Comparison of ENCODE assay signal across 8 mouse cellular contexts in the genomic region with DNA sequence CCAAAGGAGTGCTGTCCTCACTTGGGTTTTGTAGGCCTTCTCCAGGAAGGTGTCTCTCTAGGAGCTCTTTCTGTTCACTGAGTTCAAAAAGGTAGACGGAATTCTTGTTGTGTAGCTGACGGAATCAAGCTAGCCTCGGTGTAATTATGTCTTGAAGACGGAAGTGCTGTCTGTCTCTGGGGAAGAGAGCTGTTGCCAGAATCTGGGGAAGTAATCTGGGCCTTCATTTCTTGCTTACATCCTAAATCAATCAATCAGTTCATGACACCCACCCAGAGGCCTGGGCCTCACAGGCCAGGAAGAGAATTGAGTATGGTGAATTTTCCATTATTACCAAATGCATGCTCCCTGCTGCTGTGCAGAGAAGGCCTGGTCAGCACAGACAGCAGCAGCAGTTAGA. TPM values are rescaled to one million over a fixed set of nuclear protein-coding genes. Genes with fewer than 3 reads are reported as not detected.
DNase-seq lines count a peak whose midpoint lies in the region; ATAC-seq and TF ChIP-seq lines count a peak whose summit lies in the region.

No protein-coding gene starts in this region.

- H3K4me2 ChIP-seq in lung, embryonic 14.5 days = peak overlapping the region; percentile 86
- peak overlapping the region; percentile 69 for H3K4me2 ChIP-seq in limb, embryonic 14.5 days (replicated peaks; ENCODE audit: low read depth, low read length, severe bottlenecking)

- 0 out of 2 replicates have a peak, but pooled peaks cover 1% of the 10 kb centered on the region for H3K36me3 ChIP-seq in lung, embryonic 14.5 days (ENCODE audit: insufficient read depth)
- no peaks in the 10 kb centered on the region for H3K36me3 ChIP-seq in heart, embryonic 10.5 days
- no peaks in the 10 kb centered on the region for H3K36me3 ChIP-seq in limb, embryonic 14.5 days (ENCODE audit: control insufficient read depth, insufficient read depth, low read length)

- H3K9ac ChIP-seq in lung, embryonic 14.5 days = peak overlapping the region; percentile 100
- peak overlapping the region; percentile 99 for H3K9ac ChIP-seq in limb, embryonic 14.5 days (ENCODE audit: low read depth, low read length, severe bottlenecking)

- no peaks in the 10 kb centered on the region for H3K9me3 ChIP-seq in lung, embryonic 14.5 days (ENCODE audit: low read depth, low read length)
- no peaks in the 10 kb centered on the region for H3K9me3 ChIP-seq in heart, embryonic 10.5 days
- no peaks in the 10 kb centered on the region for H3K9me3 ChIP-seq in limb, embryonic 14.5 days (ENCODE audit: control insufficient read depth, low read length)

- WGBS in lung, embryonic 14.5 days = 0% methylated on average over 4 of the region's 4 CpGs
- WGBS in heart, embryonic 10.5 days = 6% methylated on average over 4 of the region's 4 CpGs
- WGBS in limb, embryonic 14.5 days = 2% methylated on average over 4 of the region's 4 CpGs
- WGBS in olfactory bulb, adult 2 months = 57% methylated on average over 4 of the region's 4 CpGs

- H3K27me3 ChIP-seq in lung, embryonic 14.5 days (ENCODE audit: insufficient read depth, low read length) = no peaks in the 10 kb centered on the region
- no peaks in the 10 kb centered on the region for H3K27me3 ChIP-seq in heart, embryonic 10.5 days (ENCODE audit: insufficient read depth, poor library complexity, severe bottlenecking)
- no peaks in the 10 kb centered on the region for H3K27me3 ChIP-seq in limb, embryonic 14.5 days (ENCODE audit: control insufficient read depth, insufficient read depth, low read length)

- ATAC-seq in lung, embryonic 14.5 days (ENCODE audit: insufficient read depth) = no peak
- no peak for ATAC-seq in limb, embryonic 14.5 days (ENCODE audit: low FRiP score, low read depth)

- no peak for TF ChIP-seq POLR2A in limb, embryonic 14.5 days (IDR thresholded peaks at IDR 0.05; ENCODE audit: borderline replicate concordance, extremely low read depth, insufficient read depth, insufficient read length)
- no peak for TF ChIP-seq POLR2A in olfactory bulb, adult 2 months (IDR thresholded peaks at IDR 0.05; ENCODE audit: insufficient read depth, low read depth, low read length)

- peak overlapping the region; percentile 87 for H3K4me3 ChIP-seq in lung, embryonic 14.5 days (ENCODE audit: low read depth, low read length)
- H3K4me3 ChIP-seq in heart, embryonic 10.5 days = peak overlapping the region; percentile 94
- H3K4me3 ChIP-seq in limb, embryonic 14.5 days (replicated peaks; ENCODE audit: low read length) = peak overlapping the region; percentile 95
- H3K4me3 ChIP-seq in olfactory bulb, adult 2 months (ENCODE audit: insufficient read depth, low read depth, low read length) = no peak overlapping the region

- no peak for TF ChIP-seq CTCF in lung, embryonic 14.5 days (IDR thresholded peaks at IDR 0.05; ENCODE audit: low read depth)
- no peak for TF ChIP-seq CTCF in olfactory bulb, adult 2 months (IDR thresholded peaks at IDR 0.05; ENCODE audit: insufficient read depth, low read depth, low read length)

- H3K4me1 ChIP-seq in lung, embryonic 14.5 days (ENCODE audit: insufficient read depth) = peaks cover 35% of the 10 kb centered on the region
- peaks cover 62% of the 10 kb centered on the region for H3K4me1 ChIP-seq in heart, embryonic 10.5 days
- H3K4me1 ChIP-seq in limb, embryonic 14.5 days (ENCODE audit: control insufficient read depth, insufficient read depth, low read length) = peaks cover 23% of the 10 kb centered on the region
- peaks cover 9% of the 10 kb centered on the region for H3K4me1 ChIP-seq in olfactory bulb, adult 2 months (ENCODE audit: control insufficient read depth, insufficient read depth, low read length)

- peak; percentile 72 for DNase-seq in lung, embryonic 14.5 days
- DNase-seq in lung, adult 18-20 months = no peak
- no peak for DNase-seq in heart, embryonic 10.5 days (ENCODE audit: low spot score)
- no peak for DNase-seq in limb, embryonic 14.5 days (ENCODE audit: low spot score)
- DNase-seq in urinary bladder, postnatal 4 days (ENCODE audit: low spot score in 2 of 2) = no peak
- DNase-seq in cerebellum, adult 8-10 months = no peak
- no peak for DNase-seq in thymus, adult 18-20 months

- peak overlapping the region; percentile 98; the same call in 1 of the 2 replicates for H3K27ac ChIP-seq in lung, embryonic 14.5 days (ENCODE audit: low read depth)
- peak overlapping the region; percentile 100 for H3K27ac ChIP-seq in heart, embryonic 10.5 days
- peak overlapping the region; percentile 97 for H3K27ac ChIP-seq in limb, embryonic 14.5 days (replicated peaks; ENCODE audit: low read depth, low read length)
- H3K27ac ChIP-seq in olfactory bulb, adult 2 months (ENCODE audit: insufficient read depth, low read depth, low read length) = 0 out of 2 replicates have a peak overlapping the region, but pooled peaks have one; percentile 0

RNA-seq across cellular contexts. Expression of a gene that starts 48.8 kb away (rescaled TPM):
- 0.12 TPM in 1 of 2 replicates, not detected in the other for polyA plus RNA-seq in lung, embryonic 14.5 days (2014; fragmentation: Nextera tagmentation; extraction: Ambion mirVana)
- 0.06 TPM in 1 of 2 replicates, not detected in the other for polyA plus RNA-seq in heart, embryonic 10.5 days (2016; fragmentation: Nextera tagmentation; extraction: Ambion mirVana)
- polyA plus RNA-seq in limb, embryonic 14.5 days (2012; rRNA removed) = 0.12 and 0.16 TPM in 2 replicates
- polyA plus RNA-seq in limb, embryonic 14.5 days (2014; fragmentation: Nextera tagmentation; extraction: Ambion mirVana) = 0.30 TPM in 2 replicates
- polyA plus RNA-seq in olfactory bulb, adult 2 months (2012; ENCODE audit: insufficient read depth, insufficient read length, low replicate concordance, missing spikeins) = not detected in 2 replicates

Comparison
In these comparisons a context has a peak if more than half of its experiments do, and no peak if none do; other contexts are left out.
1. H3K27ac ChIP-seq: peak in every context shown above with its lines; median percentile 100 in heart, embryonic 10.5 days; 98 in lung, embryonic 14.5 days; 97 in limb, embryonic 14.5 days; 0 in olfactory bulb, adult 2 months.